ENCODE assay signal across 13 mouse cellular contexts in the genomic region with DNA sequence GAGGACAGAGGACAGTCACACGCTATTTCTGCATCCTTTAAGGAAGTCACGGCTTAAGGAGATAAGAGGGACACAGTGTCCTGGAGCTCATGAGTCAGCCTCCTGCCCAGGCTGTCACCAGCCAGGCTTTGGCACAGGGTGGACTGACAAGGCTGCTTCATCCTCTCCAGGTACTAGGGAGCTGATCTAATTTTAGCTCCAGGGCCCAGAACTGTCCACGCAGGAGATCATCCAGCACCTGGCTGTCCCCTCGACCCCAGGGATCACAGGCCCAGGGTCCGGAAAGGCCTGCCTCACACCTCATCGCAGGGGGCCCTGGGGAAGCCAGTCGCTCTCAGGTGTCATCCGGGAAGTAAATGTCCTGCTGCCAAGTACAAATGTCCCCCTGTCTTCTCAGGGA.
A peak's percentile ranks its signal among the peaks of the same experiment; 100 is the strongest.
DNase-seq lines count a peak whose midpoint lies in the region; ATAC-seq lines count a peak whose summit lies in the region.
"Had no signal": no experiment of that assay in that cellular context is flagged by ENCODE, and none has a peak within 500 bp of the region (broad histone marks: within the 10 kb centered on the region; RNA-seq: fewer than 3 reads in every experiment).

No protein-coding gene starts in this region.

- H3K27ac ChIP-seq in neural tube, embryonic 13.5 days (replicated peaks): no peak overlapping the region
- peak overlapping the region; percentile 23; the same call in 1 of the 2 replicates for H3K27ac ChIP-seq in heart, embryonic 12.5 days (ENCODE audit: poor library complexity, severe bottlenecking)
- H3K27ac ChIP-seq: embryonic facial prominence, embryonic 15.5 days had no signal

- no peaks in the 10 kb centered on the region for H3K9me3 ChIP-seq in neural tube, embryonic 13.5 days
- H3K9me3 ChIP-seq in heart, embryonic 12.5 days (replicated peaks): peaks cover 8% of the 10 kb centered on the region; the same call in 1 of the 2 replicates
- H3K9me3 ChIP-seq: embryonic facial prominence, embryonic 15.5 days had no signal

- ATAC-seq in neural tube, embryonic 13.5 days (ENCODE audit: low read depth): no peak
- ATAC-seq in heart, embryonic 12.5 days (ENCODE audit: insufficient number of reproducible peaks, low FRiP score): peak; percentile 66; the same call in 1 of the 2 replicates
- ATAC-seq in monocyte, adult 5-6 weeks (replicated peaks; ENCODE audit: insufficient number of reproducible peaks, low FRiP score, low TSS enrichment, poor library complexity, severe bottlenecking): no peak
- ATAC-seq: Patski had no signal

- intact Hi-C loops in gastrocnemius, postnatal 14 days (cut with DNase I; ENCODE audit: low total_unique reads): no loop called here

- H3K4me1 ChIP-seq in neural tube, embryonic 13.5 days (replicated peaks): peaks cover 42% of the 10 kb centered on the region
- peaks cover 47% of the 10 kb centered on the region for H3K4me1 ChIP-seq in heart, embryonic 12.5 days (replicated peaks)

- H3K9ac ChIP-seq in neural tube, embryonic 13.5 days: 0 out of 2 replicates have a peak overlapping the region, but pooled peaks have one; percentile 45
- H3K9ac ChIP-seq in heart, embryonic 12.5 days: peak overlapping the region; percentile 16; the same call in 1 of the 2 replicates
- H3K9ac ChIP-seq: embryonic facial prominence, embryonic 15.5 days had no signal

- no peak overlapping the region for H3K4me2 ChIP-seq in neural tube, embryonic 13.5 days
- H3K4me2 ChIP-seq in heart, embryonic 12.5 days: peak overlapping the region; percentile 8; the same call in 1 of the 2 replicates
- H3K4me2 ChIP-seq: embryonic facial prominence, embryonic 15.5 days had no signal

- 31% methylated on average over 8 of the region's 8 CpGs for WGBS in neural tube, embryonic 13.5 days
- 7% methylated on average over 8 of the region's 8 CpGs for WGBS in heart, embryonic 12.5 days

- peak; percentile 26 for DNase-seq in gastrocnemius, adult 18-20 months (ENCODE audit: low spot score)
- no peak for DNase-seq in gastrocnemius, postnatal 14 days
- no peak for DNase-seq in neural tube, embryonic 10.5 days (ENCODE audit: extremely low spot score, low spot score)
- no peak for DNase-seq in urinary bladder, postnatal 25 days (ENCODE audit: low spot score)
- DNase-seq in layer of hippocampus, postnatal 10 days (ENCODE audit: low spot score in 2 of 2): no peak
- DNase-seq: kidney, adult 11 months; layer of hippocampus, postnatal 36 days; lung, adult 18-20 months had no signal

- H3K27me3 ChIP-seq in neural tube, embryonic 13.5 days: no peaks in the 10 kb centered on the region
- no peaks in the 10 kb centered on the region for H3K27me3 ChIP-seq in heart, embryonic 12.5 days (replicated peaks)
- H3K27me3 ChIP-seq: embryonic facial prominence, embryonic 15.5 days; Patski had no signal

- H3K4me3 ChIP-seq in neural tube, embryonic 13.5 days: no peak overlapping the region
- no peak overlapping the region for H3K4me3 ChIP-seq in heart, embryonic 12.5 days
- H3K4me3 ChIP-seq: embryonic facial prominence, embryonic 15.5 days had no signal

- no peaks in the 10 kb centered on the region for H3K36me3 ChIP-seq in neural tube, embryonic 13.5 days
- H3K36me3 ChIP-seq in heart, embryonic 12.5 days: no peaks in the 10 kb centered on the region
- H3K36me3 ChIP-seq: embryonic facial prominence, embryonic 15.5 days had no signal
